Mouse (Mus musculus): ENCODE measurements at regions not wholly inside any gene's neighbourhood (a gene's known extent, or its start where the extent isn't known, plus 50 kb on each side); places are given as distances from the start of the nearest gene placed in this dataset.

DNA sequence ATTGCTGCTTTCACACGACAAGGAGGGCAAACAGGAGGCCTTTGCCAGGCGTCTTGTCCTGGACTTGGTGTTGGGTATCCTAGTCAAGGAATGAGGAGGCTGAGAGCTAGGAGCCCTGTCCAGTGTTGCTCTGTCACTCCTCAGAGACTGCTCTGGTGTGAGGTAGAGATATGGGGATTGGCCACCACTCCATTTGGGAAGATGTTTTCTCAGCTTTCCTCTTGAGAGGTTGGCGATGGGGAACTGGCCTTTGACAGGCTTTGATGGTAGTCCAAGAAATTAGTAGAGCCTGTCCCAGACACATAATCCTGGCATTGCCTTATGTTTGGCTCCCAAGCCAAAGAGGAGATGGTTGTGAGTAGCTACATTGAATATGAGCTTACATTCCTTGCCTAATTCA lies 265.4 kb downstream of the Ttc32 start:
- Histone ChIP-seq H3K4me2 (replicated peaks; ENCODE audit: low read depth) (no peak overlapping the region), H3K4me1 (replicated peaks; ENCODE audit: control insufficient read depth, insufficient read depth) (no peaks in the 10 kb centered on the region), H3K9ac (ENCODE audit: low read length) (no peak overlapping the region), H3K9me3 (ENCODE audit: control insufficient read depth, low read length) (no peaks in the 10 kb centered on the region), H3K27ac (replicated peaks) (no peak overlapping the region), H3K4me3 (ENCODE audit: low read depth, low read length) (no peak overlapping the region), H3K27me3 (ENCODE audit: control insufficient read depth, insufficient read depth, low read length) (no peaks in the 10 kb centered on the region), H3K36me3 (ENCODE audit: control insufficient read depth, insufficient read depth, low read length) (no peaks in the 10 kb centered on the region)
- TF ChIP-seq CTCF (IDR thresholded peaks at IDR 0.05; ENCODE audit: low read depth) (no peak), EP300 (optimal IDR thresholded peaks at IDR 0.05) (no peak)
- no peak for DNase-seq (ENCODE audit: low spot score)
- no peak for ATAC-seq (ENCODE audit: low FRiP score, low TSS enrichment)
- WGBS, result 73% methylated on average over 3 of the region's 3 CpGs

DNA sequence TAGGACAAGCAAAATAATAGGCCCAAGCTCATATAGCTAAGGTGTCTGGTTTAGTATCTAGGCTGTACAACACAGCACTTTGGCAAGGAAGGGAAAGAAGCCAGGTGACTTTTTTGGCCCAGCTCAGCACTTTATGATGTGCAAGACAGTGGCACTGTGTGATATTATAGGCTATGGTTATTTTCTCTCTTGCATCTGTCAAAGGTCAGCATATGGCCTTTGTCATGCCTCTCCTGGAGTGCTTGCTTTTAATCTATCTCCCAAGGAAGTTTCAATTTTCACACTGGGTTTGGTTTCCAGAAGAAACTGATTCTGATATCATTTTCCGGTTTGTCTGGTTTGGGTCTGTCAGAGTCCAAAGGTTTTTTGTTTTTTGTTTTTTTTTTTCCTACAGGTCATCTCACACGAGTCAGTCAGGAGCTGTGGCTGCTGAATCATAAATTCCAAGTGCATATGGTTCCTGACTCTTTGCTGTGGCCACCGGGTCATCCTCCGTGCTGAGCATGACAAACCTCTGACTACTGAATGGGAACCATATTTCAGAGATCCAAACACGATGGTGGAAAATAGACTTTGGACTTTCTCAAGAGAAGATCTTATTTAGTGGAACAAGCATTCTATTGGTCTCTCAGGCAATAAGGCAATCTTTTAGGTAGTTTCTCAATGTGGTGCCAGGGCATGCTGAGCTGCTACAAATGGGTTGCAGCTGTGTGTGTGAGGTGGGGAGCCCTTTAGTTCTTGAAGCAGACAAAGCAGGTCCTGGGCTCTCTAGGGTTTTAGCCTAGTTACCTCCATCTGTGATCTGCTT lies 269.3 kb downstream of the Ttc32 start:
- Histone ChIP-seq H3K36me3 (ENCODE audit: control insufficient read depth, insufficient read depth, low read length) (no peaks in the 10 kb centered on the region), H3K27ac (replicated peaks) (no peak overlapping the region), H3K4me2 (replicated peaks; ENCODE audit: low read depth) (no peak overlapping the region), H3K9ac (ENCODE audit: low read length) (no peak overlapping the region), H3K9me3 (ENCODE audit: control insufficient read depth, low read length) (no peaks in the 10 kb centered on the region), H3K4me1 (replicated peaks; ENCODE audit: control insufficient read depth, insufficient read depth) (no peaks in the 10 kb centered on the region), H3K4me3 (ENCODE audit: low read depth, low read length) (no peak overlapping the region), H3K27me3 (ENCODE audit: control insufficient read depth, insufficient read depth, low read length) (no peaks in the 10 kb centered on the region)
- 65% methylated on average over 5 of the region's 5 CpGs for WGBS
- TF ChIP-seq CTCF (IDR thresholded peaks at IDR 0.05; ENCODE audit: low read depth) (no peak), EP300 (optimal IDR thresholded peaks at IDR 0.05) (no peak)
- DNase-seq (ENCODE audit: low spot score) (no peak), ATAC-seq (ENCODE audit: low FRiP score, low TSS enrichment) (no peak)

DNA sequence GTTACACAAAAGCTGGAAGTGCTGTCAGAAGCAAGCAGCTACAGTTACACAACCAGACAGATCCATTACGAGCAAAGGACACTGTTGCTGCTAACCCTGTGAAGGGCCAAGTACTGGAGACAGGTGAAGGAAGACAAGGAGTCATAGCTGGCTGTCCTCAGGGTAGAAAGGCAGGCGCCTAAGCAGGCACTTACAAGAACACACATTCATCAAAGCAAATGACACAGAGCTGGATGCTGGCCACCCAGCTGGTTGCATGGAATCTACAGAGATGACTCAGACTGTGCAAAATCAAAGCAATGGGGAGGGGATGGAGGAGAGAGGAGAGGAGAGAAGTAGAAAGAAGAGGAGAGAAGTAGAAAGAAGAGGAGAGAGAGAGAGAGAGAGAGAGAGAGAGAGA lies 265.8 kb upstream of the Osr1 start:
- DNase-seq (ENCODE audit: low spot score), result peak; percentile 47
- Histone ChIP-seq H3K27me3 (ENCODE audit: control insufficient read depth, insufficient read depth, low read length) (no peaks in the 10 kb centered on the region), H3K4me2 (replicated peaks; ENCODE audit: low read depth) (no peak overlapping the region), H3K36me3 (ENCODE audit: control insufficient read depth, insufficient read depth, low read length) (no peaks in the 10 kb centered on the region), H3K4me3 (ENCODE audit: low read depth, low read length) (no peak overlapping the region), H3K4me1 (replicated peaks; ENCODE audit: control insufficient read depth, insufficient read depth) (no peaks in the 10 kb centered on the region), H3K27ac (replicated peaks) (no peak overlapping the region), H3K9ac (ENCODE audit: low read length) (no peak overlapping the region), H3K9me3 (ENCODE audit: control insufficient read depth, low read length) (no peaks in the 10 kb centered on the region)
- peak; percentile 68; the same call in 1 of the 2 replicates for ATAC-seq (ENCODE audit: low FRiP score, low TSS enrichment)
- TF ChIP-seq CTCF (IDR thresholded peaks at IDR 0.05; ENCODE audit: low read depth), result no peak
- no peak for TF ChIP-seq EP300 (optimal IDR thresholded peaks at IDR 0.05)
- 20% methylated on average over 2 of the region's 2 CpGs for WGBS

DNA sequence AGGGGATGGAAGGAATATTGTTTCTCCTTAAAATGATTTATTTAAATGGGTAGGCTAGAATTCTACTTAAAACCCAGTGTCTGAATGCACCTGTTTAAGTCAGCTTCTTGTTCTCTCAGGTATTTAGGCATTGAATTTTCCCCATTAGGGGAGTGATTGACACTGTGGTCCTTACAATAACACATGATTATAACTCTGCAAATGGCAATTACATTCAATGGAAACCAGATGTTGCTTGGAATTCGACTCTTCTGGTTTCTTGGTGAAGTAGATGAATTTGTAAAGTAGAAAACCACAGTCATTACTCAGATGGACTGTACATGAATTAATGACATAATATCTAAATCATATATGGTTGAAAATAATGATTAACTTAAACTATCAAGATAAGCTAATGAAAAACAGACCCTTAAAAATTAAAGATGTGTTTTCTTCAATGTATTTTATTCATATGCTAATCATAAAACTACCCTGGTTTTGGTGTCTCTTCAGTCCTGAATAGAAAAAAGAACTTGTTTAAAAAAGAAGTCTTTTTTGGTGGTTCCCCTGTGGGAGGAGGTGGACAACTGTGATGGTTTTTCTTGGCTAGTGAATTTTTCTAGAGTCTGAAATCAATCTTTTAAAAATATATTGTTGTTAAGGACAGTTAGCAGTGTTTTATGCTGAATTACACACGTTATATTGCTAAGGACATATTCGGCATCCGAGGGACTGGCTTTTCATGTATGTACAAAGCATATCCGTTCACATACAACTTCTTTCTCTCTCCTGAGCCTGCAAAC lies 231.8 kb upstream of the Osr1 start:
- no peak overlapping the region for H3K9ac ChIP-seq (ENCODE audit: low read length)
- 74% methylated on average over 5 of the region's 5 CpGs for WGBS
- no peak for ATAC-seq (ENCODE audit: low FRiP score, low TSS enrichment)
- H3K27ac ChIP-seq (replicated peaks), result no peak overlapping the region
- no peak overlapping the region for H3K4me2 ChIP-seq (replicated peaks; ENCODE audit: low read depth)
- TF ChIP-seq CTCF (IDR thresholded peaks at IDR 0.05; ENCODE audit: low read depth) (no peak), EP300 (optimal IDR thresholded peaks at IDR 0.05) (no peak)
- no peaks in the 10 kb centered on the region for H3K9me3 ChIP-seq (ENCODE audit: control insufficient read depth, low read length)
- H3K36me3 ChIP-seq (ENCODE audit: control insufficient read depth, insufficient read depth, low read length), result no peaks in the 10 kb centered on the region
- no peaks in the 10 kb centered on the region for H3K27me3 ChIP-seq (ENCODE audit: control insufficient read depth, insufficient read depth, low read length)
- no peaks in the 10 kb centered on the region for H3K4me1 ChIP-seq (replicated peaks; ENCODE audit: control insufficient read depth, insufficient read depth)
- no peak for DNase-seq (ENCODE audit: low spot score)
- no peak overlapping the region for H3K4me3 ChIP-seq (ENCODE audit: low read depth, low read length)

DNA sequence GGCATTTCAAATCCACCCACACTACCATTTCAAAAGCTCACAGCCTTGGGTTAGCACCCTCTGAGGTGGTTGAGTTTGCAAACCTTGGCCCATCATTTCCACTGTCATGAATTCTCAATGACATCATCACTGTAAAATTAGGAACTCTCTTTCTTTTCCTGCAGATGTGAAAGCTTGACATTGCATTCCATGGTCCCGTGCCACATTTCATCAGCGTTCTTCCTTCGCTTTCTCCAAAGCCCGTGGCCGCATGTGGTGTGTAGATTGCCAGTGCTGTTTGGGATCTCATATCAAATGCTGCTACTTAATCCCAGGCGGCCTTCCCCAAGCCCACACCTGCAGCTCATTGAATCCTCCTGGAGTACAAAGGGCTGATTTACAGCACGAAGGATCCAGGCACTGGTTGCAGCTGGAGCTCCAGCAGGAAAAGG lies 231.1 kb upstream of the Osr1 start:
- Histone ChIP-seq H3K4me1 (replicated peaks; ENCODE audit: control insufficient read depth, insufficient read depth) (no peaks in the 10 kb centered on the region), H3K4me3 (ENCODE audit: low read depth, low read length) (no peak overlapping the region), H3K4me2 (replicated peaks; ENCODE audit: low read depth) (no peak overlapping the region), H3K9me3 (ENCODE audit: control insufficient read depth, low read length) (no peaks in the 10 kb centered on the region), H3K36me3 (ENCODE audit: control insufficient read depth, insufficient read depth, low read length) (no peaks in the 10 kb centered on the region), H3K9ac (ENCODE audit: low read length) (no peak overlapping the region), H3K27ac (replicated peaks) (no peak overlapping the region), H3K27me3 (ENCODE audit: control insufficient read depth, insufficient read depth, low read length) (no peaks in the 10 kb centered on the region)
- 41% methylated on average over 7 of the region's 7 CpGs for WGBS
- ATAC-seq (ENCODE audit: low FRiP score, low TSS enrichment) (no peak), DNase-seq (ENCODE audit: low spot score) (no peak)
- TF ChIP-seq EP300 (optimal IDR thresholded peaks at IDR 0.05), result no peak
- TF ChIP-seq CTCF (IDR thresholded peaks at IDR 0.05; ENCODE audit: low read depth), result no peak

DNA sequence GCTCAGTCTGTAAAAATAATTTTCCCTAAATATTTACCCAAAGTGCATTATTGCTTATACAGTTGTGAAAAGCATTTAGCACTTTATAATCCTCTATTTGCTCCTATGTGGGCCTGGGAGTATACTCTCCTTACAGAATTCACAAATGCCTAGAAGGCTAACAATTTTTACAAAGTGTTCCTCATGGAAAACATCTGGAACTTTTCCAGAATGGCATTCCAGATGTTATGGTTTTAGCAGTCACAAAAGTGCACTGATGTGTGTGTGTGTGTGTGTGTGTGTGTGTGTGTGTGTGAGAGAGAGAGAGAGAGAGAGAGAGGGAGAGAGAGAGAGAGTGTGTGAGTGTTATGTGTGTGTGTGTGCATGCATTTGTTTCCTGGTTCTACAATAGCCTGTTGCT lies 229.1 kb upstream of the Osr1 start:
- no peak overlapping the region for H3K27ac ChIP-seq (replicated peaks)
- no peak overlapping the region for H3K9ac ChIP-seq (ENCODE audit: low read length)
- H3K4me3 ChIP-seq (ENCODE audit: low read depth, low read length), result no peak overlapping the region
- H3K4me2 ChIP-seq (replicated peaks; ENCODE audit: low read depth), result no peak overlapping the region
- no peak for DNase-seq (ENCODE audit: low spot score)
- H3K4me1 ChIP-seq (replicated peaks; ENCODE audit: control insufficient read depth, insufficient read depth), result no peaks in the 10 kb centered on the region
- no peaks in the 10 kb centered on the region for H3K9me3 ChIP-seq (ENCODE audit: control insufficient read depth, low read length)
- H3K27me3 ChIP-seq (ENCODE audit: control insufficient read depth, insufficient read depth, low read length), result no peaks in the 10 kb centered on the region
- no peaks in the 10 kb centered on the region for H3K36me3 ChIP-seq (ENCODE audit: control insufficient read depth, insufficient read depth, low read length)
- ATAC-seq (ENCODE audit: low FRiP score, low TSS enrichment), result no peak
- TF ChIP-seq CTCF (IDR thresholded peaks at IDR 0.05; ENCODE audit: low read depth) (no peak), EP300 (optimal IDR thresholded peaks at IDR 0.05) (no peak)
